Mouse (Mus musculus) limb, embryonic 12.5 days (tissue): ENCODE data around the gene Aoah. TPM values are rescaled to one million over a fixed set of nuclear protein-coding genes. Genes with fewer than 3 reads are reported as not detected.

ENCODE experiments used
- ATAC-seq: fragments of 200-750 bp; cut with Nextera tagmentation; 2 replicates; pipeline ENCODE4 v1.8.0; 2017; ENCODE audit warnings: low read depth, moderate TSS enrichment; ENCODE audit not compliant: insufficient number of reproducible peaks, insufficient read depth, low FRiP score, low TSS enrichment
- H3K27ac ChIP-seq: fragments of 300-500 bp; sonication (generic); 2 replicates; pipeline ENCODE4 v1.5.1; 2016; ENCODE audit warnings: mild to moderate bottlenecking, moderate library complexity
- H3K27me3 ChIP-seq: fragments of 300-500 bp; sonication (generic); 2 replicates; pipeline ENCODE4 v1.6.1; 2016; ENCODE audit warnings: mild to moderate bottlenecking, moderate library complexity
- H3K36me3 ChIP-seq: fragments of 300-500 bp; sonication (generic); 2 replicates; pipeline ENCODE4 v1.6.1; 2016; ENCODE audit warnings: mild to moderate bottlenecking, moderate library complexity
- H3K4me1 ChIP-seq: fragments of 300-500 bp; sonication (generic); replicated peaks from 2 replicates; pipeline ENCODE4 v1.6.1; 2016
- H3K4me2 ChIP-seq: fragments of 300-500 bp; sonication (generic); 2 replicates; pipeline ENCODE4 v1.6.1; 2016; ENCODE audit warnings: mild to moderate bottlenecking, moderate library complexity
- H3K4me3 ChIP-seq: fragments of 300-500 bp; sonication (generic); replicated peaks from 2 replicates; pipeline ENCODE4 v1.5.1; 2016; ENCODE audit warnings: mild to moderate bottlenecking
- H3K9ac ChIP-seq: fragments of 300-500 bp; sonication (generic); replicated peaks from 2 replicates; pipeline ENCODE4 v1.6.1; 2016; ENCODE audit warnings: mild to moderate bottlenecking, moderate library complexity
- H3K9me3 ChIP-seq: fragments of 300-500 bp; sonication (generic); 2 replicates; pipeline ENCODE4 v1.6.1; 2016; ENCODE audit warnings: mild to moderate bottlenecking, moderate library complexity
- WGBS: fragments of 180-500 bp; shearing (Covaris S2); methylation state at CpG from one replicate; pipeline ENCODE4 v1.1.7; 2016; 5-methylcytosine and 5-hydroxymethylcytosine counted together
- polyA plus RNA-seq: library from polyadenylated mRNA; unstranded; fragments of >200 nt; fragmentation: Nextera tagmentation; extraction: Ambion mirVana; gene quantifications from 2 replicates; pipeline ENCODE4 v1.2.1, GENCODE M21; 2016

The Aoah gene
- polyA plus RNA-seq, 1 experiment from 2014 or later = 0.40 TPM

DNA sequence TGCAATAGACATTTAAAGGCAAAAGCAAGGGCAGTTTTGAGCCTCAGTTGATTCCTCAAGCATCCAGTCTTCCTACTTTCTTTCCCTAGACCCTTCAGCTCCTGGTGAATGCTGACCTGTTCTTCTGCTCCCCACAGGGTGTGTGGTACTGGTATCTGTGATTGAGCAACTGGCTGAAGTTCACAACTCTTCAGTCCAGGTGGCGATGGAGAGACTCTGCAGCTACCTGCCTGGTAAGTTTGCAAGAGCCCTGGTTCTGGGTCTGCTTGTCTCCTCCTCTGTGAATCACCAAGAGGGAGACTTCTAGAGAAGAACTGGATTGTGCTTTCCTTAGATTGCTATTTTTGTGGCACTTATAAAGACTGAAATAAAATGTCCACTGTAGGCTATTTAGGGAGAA lies 22.5 kb downstream of the Aoah start:
- no peaks in the 10 kb centered on the region for H3K27me3 ChIP-seq
- H3K4me2 ChIP-seq = no peak overlapping the region
- no peak for ATAC-seq
- H3K9me3 ChIP-seq = no peaks in the 10 kb centered on the region
- no peak overlapping the region for H3K4me3 ChIP-seq
- H3K27ac ChIP-seq = no peak overlapping the region
- H3K4me1 ChIP-seq = no peaks in the 10 kb centered on the region
- H3K36me3 ChIP-seq = no peaks in the 10 kb centered on the region
- H3K9ac ChIP-seq = no peak overlapping the region
- WGBS = 44% methylated on average over 1 of the region's 1 CpGs

DNA sequence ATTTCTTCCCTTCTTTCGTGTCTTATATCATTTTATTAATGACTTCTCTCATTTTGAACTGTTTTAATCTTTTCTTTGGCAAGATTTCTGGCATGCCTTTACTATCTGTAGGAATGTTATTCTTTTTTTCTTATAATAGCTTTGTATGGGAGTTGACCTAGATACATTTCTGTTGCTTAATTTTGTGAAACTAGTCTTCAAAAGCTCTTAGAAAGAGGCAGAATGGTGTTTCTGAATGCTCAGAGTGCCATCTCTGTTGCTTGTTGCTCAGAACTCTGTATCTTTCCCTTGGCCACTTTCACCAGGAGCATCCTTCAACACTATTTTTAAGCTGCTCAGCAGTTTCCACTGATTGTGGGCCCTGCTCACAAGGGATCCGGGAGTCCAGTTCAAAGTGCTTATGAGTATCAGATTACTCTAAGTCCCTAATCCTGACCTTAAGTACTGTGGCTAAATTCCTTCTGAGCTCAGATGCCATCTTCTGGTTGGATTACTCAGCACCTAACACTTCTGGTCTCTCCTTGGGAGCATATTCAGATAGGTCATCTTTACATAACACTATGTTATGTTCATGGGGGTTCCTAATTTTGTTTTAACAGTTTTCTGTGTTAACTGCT lies 26.9 kb downstream of the Aoah start:
- Histone ChIP-seq H3K9me3 (no peaks in the 10 kb centered on the region), H3K27me3 (no peaks in the 10 kb centered on the region), H3K4me1 (no peaks in the 10 kb centered on the region), H3K4me3 (no peak overlapping the region), H3K9ac (no peak overlapping the region), H3K27ac (no peak overlapping the region), H3K36me3 (no peaks in the 10 kb centered on the region), H3K4me2 (no peak overlapping the region)
- WGBS = 50% methylated on average over 2 of the region's 2 CpGs
- ATAC-seq = no peak

DNA sequence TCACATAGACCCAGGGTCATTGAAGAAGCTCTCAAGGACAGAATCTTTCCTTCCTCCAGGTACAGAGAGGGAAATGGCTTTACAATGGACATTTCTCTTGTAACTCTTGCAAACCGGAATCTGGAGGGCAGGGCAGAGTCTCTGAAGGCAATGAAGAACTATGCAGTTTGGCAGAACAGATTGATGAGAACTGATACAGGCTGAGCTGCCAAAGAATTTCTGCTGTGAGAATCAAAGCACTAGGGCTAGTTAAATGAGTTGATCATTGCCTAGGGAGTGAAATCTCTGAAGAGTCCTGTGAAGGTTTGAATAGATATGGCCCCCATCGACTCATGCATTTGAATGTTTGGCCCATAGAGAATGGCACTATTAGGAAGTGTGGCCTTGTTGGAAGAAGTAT lies 34.8 kb downstream of the Aoah start:
- no peak overlapping the region for H3K9ac ChIP-seq
- no peak overlapping the region for H3K4me2 ChIP-seq
- H3K27ac ChIP-seq = no peak overlapping the region
- no peaks in the 10 kb centered on the region for H3K9me3 ChIP-seq
- no peaks in the 10 kb centered on the region for H3K4me1 ChIP-seq
- no peak for ATAC-seq
- 79% methylated on average over 2 of the region's 2 CpGs for WGBS
- H3K4me3 ChIP-seq = no peak overlapping the region
- no peaks in the 10 kb centered on the region for H3K27me3 ChIP-seq
- H3K36me3 ChIP-seq = no peaks in the 10 kb centered on the region

DNA sequence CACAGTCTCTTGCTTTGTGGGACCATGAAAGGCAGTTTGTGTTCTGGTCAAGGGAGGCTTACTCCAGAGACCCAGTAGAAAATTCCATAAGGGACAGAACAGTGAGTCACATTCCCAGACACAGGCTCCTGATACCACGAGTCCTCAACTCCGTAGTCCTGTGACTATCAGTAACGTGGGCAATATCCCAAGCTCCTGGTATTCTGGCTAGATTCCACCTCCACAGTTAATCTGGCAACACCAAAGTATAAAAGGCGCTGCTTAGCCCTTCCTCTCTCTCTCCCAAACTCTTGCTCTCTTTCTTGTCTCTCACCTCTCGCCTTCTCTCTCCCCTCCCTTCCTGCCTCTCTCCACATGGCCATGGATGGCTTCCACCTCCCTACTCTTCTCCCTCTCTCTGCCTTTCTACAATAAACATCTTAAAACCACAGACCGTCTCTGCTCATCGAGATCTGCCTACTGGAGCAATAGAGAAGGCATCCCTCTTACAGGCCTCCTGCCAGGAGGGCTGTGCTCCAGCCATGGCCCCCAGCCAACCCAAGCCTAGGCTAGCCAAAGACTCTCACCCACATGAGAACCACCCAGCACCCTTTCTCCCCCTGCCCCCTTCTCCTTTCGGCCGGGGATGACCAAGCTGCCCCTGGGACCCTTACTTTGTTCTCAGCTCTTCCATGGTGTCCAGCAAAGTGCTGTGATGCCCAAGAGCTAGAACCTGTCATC lies 35.4 kb downstream of the Aoah start:
- H3K9me3 ChIP-seq = no peaks in the 10 kb centered on the region
- WGBS = 93% methylated on average over 9 of the region's 9 CpGs

DNA sequence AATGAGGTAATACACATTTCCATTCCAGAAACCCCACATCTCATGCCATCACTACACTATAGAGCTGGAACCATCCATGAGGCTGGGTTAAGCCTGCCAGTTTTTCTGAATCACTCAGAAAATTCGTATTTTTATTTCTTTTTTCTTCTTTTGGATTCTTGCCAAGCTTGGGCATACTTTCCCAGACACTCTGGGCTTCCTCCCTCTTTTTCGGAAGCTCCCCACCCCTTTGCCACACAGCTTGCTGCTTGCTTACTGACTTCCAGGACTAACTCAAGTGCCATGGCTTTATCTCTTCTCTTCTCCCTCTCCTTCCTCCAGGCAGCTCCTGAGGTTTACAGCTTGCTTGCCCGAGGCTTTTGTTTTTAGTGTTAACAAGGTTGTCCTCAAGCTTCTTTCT lies 62.0 kb downstream of the Aoah start:
- no peak overlapping the region for H3K4me2 ChIP-seq
- no peaks in the 10 kb centered on the region for H3K36me3 ChIP-seq
- H3K4me1 ChIP-seq = no peaks in the 10 kb centered on the region
- H3K9ac ChIP-seq = no peak overlapping the region
- ATAC-seq = no peak
- WGBS = 56% methylated on average over 3 of the region's 3 CpGs
- no peaks in the 10 kb centered on the region for H3K9me3 ChIP-seq
- H3K4me3 ChIP-seq = no peak overlapping the region
- H3K27ac ChIP-seq = no peak overlapping the region
- no peaks in the 10 kb centered on the region for H3K27me3 ChIP-seq

More for the DNA sequence above, 35.4 kb downstream of the Aoah start:
- Histone ChIP-seq H3K4me3 (no peak overlapping the region), H3K4me2 (no peak overlapping the region), H3K4me1 (no peaks in the 10 kb centered on the region), H3K27ac (no peak overlapping the region), H3K9ac (no peak overlapping the region), H3K36me3 (no peaks in the 10 kb centered on the region), H3K27me3 (no peaks in the 10 kb centered on the region)
- ATAC-seq = no peak

DNA sequence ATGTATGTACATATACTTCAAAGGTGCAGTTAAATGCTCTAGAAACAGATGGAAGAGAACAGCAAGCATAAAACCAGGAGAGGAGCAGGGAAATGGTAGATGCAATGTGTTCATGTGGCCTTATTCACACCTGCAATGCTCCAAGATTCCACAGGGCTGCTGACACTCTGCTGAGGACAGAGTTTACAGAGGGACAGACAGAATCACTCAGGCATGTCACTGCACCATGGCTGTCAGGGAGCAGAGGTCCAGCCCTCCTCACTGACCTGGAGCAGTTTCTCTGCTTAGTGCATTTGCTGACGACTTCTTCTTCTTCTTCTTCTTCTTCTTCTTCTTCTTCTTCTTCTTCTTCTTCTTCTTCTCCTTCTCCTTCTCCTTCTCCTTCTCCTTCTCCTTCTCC lies 105.5 kb downstream of the Aoah start:
- 56% methylated on average over 1 of the region's 1 CpGs for WGBS
- Histone ChIP-seq H3K36me3 (no peaks in the 10 kb centered on the region), H3K27ac (no peak overlapping the region), H3K4me3 (no peak overlapping the region), H3K9ac (no peak overlapping the region), H3K4me2 (no peak overlapping the region), H3K27me3 (no peaks in the 10 kb centered on the region), H3K4me1 (no peaks in the 10 kb centered on the region), H3K9me3 (no peaks in the 10 kb centered on the region)
- ATAC-seq = no peak

DNA sequence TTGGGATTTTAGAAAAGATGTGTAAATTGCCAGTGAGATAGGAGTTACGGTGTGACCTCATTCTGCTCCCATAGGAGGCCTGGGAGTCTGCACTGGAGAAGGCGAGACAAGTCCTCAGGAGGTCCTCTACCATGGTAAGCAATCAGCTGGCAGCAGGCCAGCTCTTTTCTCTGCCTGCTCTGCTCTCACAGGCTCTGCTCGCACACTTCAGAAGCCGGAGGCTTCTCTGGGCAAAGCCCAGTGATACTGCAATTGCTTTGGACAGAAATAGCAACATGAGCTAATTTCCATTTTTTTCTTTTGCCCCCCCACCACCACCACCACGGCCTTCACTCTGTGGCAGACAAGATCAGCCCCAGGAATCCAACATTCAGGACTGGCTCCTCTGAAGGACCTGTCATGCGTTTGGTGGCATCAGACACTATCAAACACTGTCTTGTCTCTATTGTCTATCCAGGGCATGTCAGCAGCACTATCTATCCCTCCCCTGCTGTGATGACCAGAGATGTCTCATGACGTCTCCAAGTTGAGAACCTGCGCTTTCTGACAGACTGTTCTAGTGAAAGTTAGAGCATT lies 106.6 kb downstream of the Aoah start:
- no peak for ATAC-seq
- Histone ChIP-seq H3K4me2 (no peak overlapping the region), H3K27me3 (no peaks in the 10 kb centered on the region), H3K9me3 (no peaks in the 10 kb centered on the region), H3K27ac (no peak overlapping the region), H3K4me3 (no peak overlapping the region), H3K4me1 (no peaks in the 10 kb centered on the region), H3K36me3 (no peaks in the 10 kb centered on the region), H3K9ac (no peak overlapping the region)
- 71% methylated on average over 8 of the region's 8 CpGs for WGBS

DNA sequence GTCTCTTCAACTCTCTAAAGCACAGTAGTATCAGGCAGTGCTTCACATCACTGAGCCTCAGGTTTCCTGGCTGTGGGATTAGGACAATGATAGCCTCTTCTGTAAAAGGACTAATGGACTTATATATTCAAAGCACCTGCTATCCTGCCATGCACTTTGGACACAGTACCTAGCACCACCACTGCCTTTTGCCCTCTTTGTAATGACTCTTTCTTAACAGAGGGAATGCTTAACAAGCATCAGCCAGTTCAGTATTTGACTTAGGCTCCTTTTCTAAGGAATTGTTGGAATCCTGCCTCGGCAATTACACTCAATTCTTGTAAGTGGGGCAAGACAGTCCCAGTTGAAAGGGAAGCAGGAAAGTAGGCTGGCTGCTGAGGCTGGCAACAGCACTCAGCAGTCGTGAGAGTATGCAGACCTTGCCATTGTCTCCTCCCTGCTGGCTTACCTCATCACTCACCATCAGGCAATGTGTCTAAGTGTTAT lies 107.1 kb downstream of the Aoah start:
- no peak for ATAC-seq

DNA sequence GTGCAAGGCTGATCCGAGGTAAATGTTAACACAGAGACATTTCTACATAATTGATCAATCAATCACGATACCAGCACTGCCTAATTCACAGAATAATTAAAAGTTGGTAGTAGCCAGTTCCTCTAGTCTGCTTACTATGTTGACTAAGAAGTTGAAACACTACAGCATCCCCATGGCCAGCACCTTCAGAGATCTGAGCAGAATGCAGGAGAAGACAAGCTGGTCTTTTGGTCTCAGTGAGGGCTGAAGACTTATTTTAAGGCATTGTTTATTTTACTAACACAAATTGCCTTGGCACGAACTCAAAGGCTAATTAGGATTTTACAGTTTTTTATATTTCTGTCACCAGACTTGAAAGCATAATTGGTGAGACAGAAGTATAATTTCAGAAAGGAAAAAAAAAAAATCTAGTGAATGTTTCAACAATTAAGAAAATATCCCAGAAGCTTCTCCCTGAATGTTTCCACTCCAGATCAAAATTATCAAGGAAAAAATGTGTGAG lies 107.8 kb downstream of the Aoah start:
- H3K4me3 ChIP-seq = no peak overlapping the region
- no peak overlapping the region for H3K4me2 ChIP-seq
- H3K4me1 ChIP-seq = no peaks in the 10 kb centered on the region
- no peaks in the 10 kb centered on the region for H3K36me3 ChIP-seq
- ATAC-seq = no peak
- no peak overlapping the region for H3K9ac ChIP-seq
- 54% methylated on average over 3 of the region's 3 CpGs for WGBS
- H3K9me3 ChIP-seq = no peaks in the 10 kb centered on the region
- H3K27me3 ChIP-seq = no peaks in the 10 kb centered on the region
- H3K27ac ChIP-seq = no peak overlapping the region

More for the DNA sequence above, 107.1 kb downstream of the Aoah start:
- Histone ChIP-seq H3K4me3 (no peak overlapping the region), H3K9ac (no peak overlapping the region), H3K27me3 (no peaks in the 10 kb centered on the region), H3K36me3 (no peaks in the 10 kb centered on the region), H3K4me1 (no peaks in the 10 kb centered on the region), H3K9me3 (no peaks in the 10 kb centered on the region), H3K4me2 (no peak overlapping the region), H3K27ac (no peak overlapping the region)
- WGBS = 21% methylated on average over 2 of the region's 2 CpGs

DNA sequence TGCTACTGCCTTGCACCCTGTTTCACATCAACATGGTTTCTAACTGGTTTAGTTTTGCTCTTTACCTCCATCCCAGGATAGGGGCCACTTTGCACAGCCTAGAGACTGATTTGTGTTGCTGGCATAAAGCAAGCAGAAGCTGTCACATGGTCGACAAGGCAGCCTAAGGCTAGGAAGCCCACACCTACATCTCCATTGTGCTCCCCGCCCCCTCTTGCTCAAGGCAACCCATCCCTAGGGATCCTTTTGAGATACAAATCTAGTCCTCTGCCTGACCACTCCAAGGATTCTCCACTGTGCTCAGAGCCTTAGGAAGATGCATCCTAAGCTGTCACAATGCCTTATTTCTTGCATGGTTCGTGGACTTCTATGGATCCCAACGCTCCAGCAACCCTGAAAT lies 110.2 kb downstream of the Aoah start:
- Histone ChIP-seq H3K4me1 (no peaks in the 10 kb centered on the region), H3K27me3 (no peaks in the 10 kb centered on the region), H3K4me3 (no peak overlapping the region), H3K36me3 (no peaks in the 10 kb centered on the region), H3K9ac (no peak overlapping the region), H3K27ac (no peak overlapping the region), H3K9me3 (no peaks in the 10 kb centered on the region), H3K4me2 (no peak overlapping the region)
- ATAC-seq = no peak
- 68% methylated on average over 4 of the region's 4 CpGs for WGBS

DNA sequence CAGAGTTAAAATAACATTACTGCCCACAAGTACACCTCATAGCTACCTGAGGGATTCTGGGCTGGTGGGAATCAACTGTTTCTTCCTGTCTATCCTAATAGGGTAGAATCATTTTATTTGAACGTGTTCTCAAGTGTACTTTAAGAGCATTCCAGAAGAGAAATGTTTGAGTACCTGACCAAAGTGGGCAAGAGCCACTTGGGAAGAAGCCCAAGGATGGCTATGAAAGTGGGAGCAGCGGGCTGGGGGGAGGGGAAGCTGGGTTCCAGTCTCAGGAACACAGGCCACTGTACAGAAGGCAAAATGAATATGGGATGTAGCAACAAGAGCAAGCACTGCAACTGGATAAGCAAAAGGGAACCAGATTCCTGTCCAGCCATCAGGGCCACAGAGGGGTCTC lies 111.3 kb downstream of the Aoah start:
- Histone ChIP-seq H3K9me3 (no peaks in the 10 kb centered on the region), H3K27ac (no peak overlapping the region), H3K36me3 (no peaks in the 10 kb centered on the region), H3K4me1 (no peaks in the 10 kb centered on the region), H3K9ac (no peak overlapping the region), H3K4me2 (no peak overlapping the region), H3K4me3 (no peak overlapping the region), H3K27me3 (no peaks in the 10 kb centered on the region)
- ATAC-seq = no peak
- 82% methylated on average over 2 of the region's 2 CpGs for whole genome bisulfite sequencing
